Mouse (Mus musculus) ES-E14 (cell line): ENCODE measurements around the gene Apba2.

Experiments used
- CHD2 ChIP-seq: IDR thresholded peaks from 2 replicates; pipeline ENCODE4 v1.6.1; 2014; ENCODE audit warnings: mild to moderate bottlenecking, low read depth, low read length, inconsistent platforms
- HCFC1 ChIP-seq: IDR thresholded peaks from 2 replicates; pipeline ENCODE4 v1.6.1; 2012; ENCODE audit warnings: low read length, inconsistent platforms, borderline replicate concordance; ENCODE audit not compliant: insufficient read depth
- MAFK ChIP-seq: IDR thresholded peaks from 2 replicates; pipeline ENCODE4 v1.6.1; 2014; ENCODE audit warnings: mild to moderate bottlenecking, low read depth, low read length, inconsistent platforms; ENCODE audit not compliant: insufficient read depth
- ZC3H11A ChIP-seq: IDR thresholded peaks from 2 replicates; pipeline ENCODE4 v1.6.1; 2012; ENCODE audit warnings: low read depth, mild to moderate bottlenecking, inconsistent platforms, low read length, borderline replicate concordance
- ZNF384 ChIP-seq: IDR thresholded peaks from 2 replicates; pipeline ENCODE4 v1.6.1; 2012; ENCODE audit warnings: low read depth, low read length, inconsistent platforms

GRCm38 (mm10) chr7:64631781-64632351, 130.4 kb downstream of the Apba2 start:
- TF ChIP-seq MAFK (no peak), ZC3H11A (no peak), CHD2 (no peak), HCFC1 (no peak), ZNF384 (no peak)
